Mouse (Mus musculus): ENCODE data around the gene Cryzl1. TPM values are rescaled to one million over a fixed set of nuclear protein-coding genes. Genes with fewer than 3 reads are reported as not detected.
"Not testable (repeated sequence)": the region's sequence is repeated elsewhere in the genome, so short reads cannot be mapped to it uniquely, and the experiment has no call there.

Gene Cryzl1
- polyA plus RNA-seq, 1 experiment: 11.6 TPM

DNA sequence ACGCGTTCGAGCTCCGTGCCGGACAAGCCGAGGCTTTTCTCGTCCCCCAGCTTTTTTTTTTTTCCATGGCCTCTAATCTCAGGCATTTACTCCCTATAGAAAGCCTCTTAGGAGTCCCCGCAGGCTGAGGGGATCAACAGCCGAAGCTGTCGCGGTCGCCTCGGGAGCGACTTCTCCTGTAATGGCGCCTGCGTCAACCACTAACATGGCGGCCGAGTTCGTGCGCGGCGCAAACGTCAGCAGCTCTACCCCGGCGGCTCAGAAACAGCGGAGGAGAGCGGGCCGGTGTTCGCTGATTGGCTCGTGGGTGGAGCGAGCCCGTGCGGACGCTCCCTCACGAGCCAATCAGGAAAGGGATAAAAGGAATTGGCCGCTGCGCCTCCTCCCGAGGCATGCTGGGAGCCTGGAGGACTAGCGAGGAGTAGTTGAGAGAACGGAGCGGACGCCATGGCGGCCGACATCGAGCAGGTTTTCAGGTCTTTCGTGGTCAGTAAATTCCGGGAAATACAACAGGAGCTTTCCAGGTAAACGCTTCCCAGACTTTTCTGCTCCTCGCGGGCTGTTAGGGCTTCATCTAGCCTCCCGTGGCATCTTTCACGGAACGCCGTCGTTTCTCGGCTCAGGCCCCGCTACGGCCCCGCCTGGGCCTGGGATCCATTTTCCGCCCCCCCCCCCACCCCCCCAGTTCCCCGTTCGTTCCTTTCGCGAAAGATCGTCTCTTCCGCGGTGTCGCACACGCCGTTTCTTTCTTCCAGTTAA, 81.1 kb downstream of the Cryzl1 start, which contains the start of gene Son:
TSS of gene Son (plus strand) at position 46 of the 759 bp plus-strand sequence.
- Histone ChIP-seq H3K27ac (ENCODE audit: insufficient read depth, low read length) (peak within 1 kb of the TSS; percentile 100), H3K4me1 (ENCODE audit: control insufficient read depth, insufficient read depth, insufficient read length) (peaks cover 6% of the 10 kb centered on the region), H3K36me3 (ENCODE audit: control insufficient read depth, insufficient read depth, low read length) (peaks cover 12% of the 10 kb centered on the region), H3K4me3 (ENCODE audit: extremely low read depth, insufficient read depth, insufficient read length) (peak within 1 kb of the TSS; percentile 98), H3K27me3 (ENCODE audit: control insufficient read depth, insufficient read depth, low read length) (no peaks in the 10 kb centered on the region)
- peak; percentile 94 to 96 for DNase-seq (ENCODE audit: low read depth in 1 of 2, low spot score in 2 of 2)
- under 1% methylated on average over 70 of the region's 70 CpGs for WGBS
- no peak for TF ChIP-seq CTCF (IDR thresholded peaks at IDR 0.05; ENCODE audit: extremely low read depth, insufficient read depth, insufficient read length, insufficient replicate concordance)
- TF ChIP-seq POLR2A (IDR thresholded peaks at IDR 0.05; ENCODE audit: low read depth, low read length): peak; percentile 95

DNA sequence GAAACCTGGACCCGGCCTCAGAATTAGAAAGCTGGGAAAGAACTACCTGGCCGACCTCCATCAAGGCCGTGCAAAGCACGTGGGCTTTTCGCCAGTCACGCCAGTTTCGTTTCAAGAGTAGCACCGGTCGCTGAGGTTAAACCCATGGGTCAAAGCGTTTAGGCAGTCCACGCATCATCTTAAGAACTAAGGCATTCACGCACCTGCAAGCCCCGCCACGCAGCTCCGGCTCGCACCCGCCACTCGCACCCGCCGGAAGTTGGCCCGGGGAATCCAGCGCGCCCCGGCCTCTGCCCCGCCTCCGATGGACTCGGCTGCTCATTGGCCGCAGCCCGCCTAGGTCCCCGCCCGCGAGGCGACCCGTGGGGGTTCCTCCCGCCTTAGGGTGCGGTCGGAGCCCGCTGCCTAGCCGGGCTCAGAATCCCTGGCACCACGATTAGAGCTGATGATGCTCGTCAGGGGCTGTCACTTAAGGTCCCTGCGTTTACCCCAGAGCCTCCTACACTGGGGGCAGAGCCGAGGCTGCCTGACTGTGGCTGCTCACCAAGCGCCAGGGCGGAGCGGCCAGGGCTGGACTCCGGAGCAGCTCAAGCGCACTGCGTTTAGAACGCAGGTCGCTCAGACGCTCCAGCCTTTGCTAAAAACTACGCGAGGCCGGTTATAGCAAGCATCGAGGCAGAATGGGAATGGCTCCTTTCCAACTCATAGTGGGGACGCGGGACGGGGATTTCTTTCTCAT, 81.9 kb downstream of the Cryzl1 start, which contains the start of gene Gart:
TSS of gene Gart (minus strand) at position 272 of the 739 bp plus-strand sequence.
- DNase-seq (ENCODE audit: low read depth in 1 of 2, low spot score in 2 of 2): peak; percentile 78 to 94
- peak within 1 kb of the TSS; percentile 100 for H3K27ac ChIP-seq (ENCODE audit: insufficient read depth, low read length)
- under 1% methylated on average over 59 of the region's 59 CpGs for WGBS
- TF ChIP-seq POLR2A (IDR thresholded peaks at IDR 0.05; ENCODE audit: low read depth, low read length): peak; percentile 98
- TF ChIP-seq CTCF (IDR thresholded peaks at IDR 0.05; ENCODE audit: extremely low read depth, insufficient read depth, insufficient read length, insufficient replicate concordance): no peak
- H3K27me3 ChIP-seq (ENCODE audit: control insufficient read depth, insufficient read depth, low read length): no peaks in the 10 kb centered on the region
- H3K4me3 ChIP-seq (ENCODE audit: extremely low read depth, insufficient read depth, insufficient read length): peak within 1 kb of the TSS; percentile 98
- H3K36me3 ChIP-seq (ENCODE audit: control insufficient read depth, insufficient read depth, low read length): peaks cover 8% of the 10 kb centered on the region
- peaks cover 6% of the 10 kb centered on the region for H3K4me1 ChIP-seq (ENCODE audit: control insufficient read depth, insufficient read depth, insufficient read length)

DNA sequence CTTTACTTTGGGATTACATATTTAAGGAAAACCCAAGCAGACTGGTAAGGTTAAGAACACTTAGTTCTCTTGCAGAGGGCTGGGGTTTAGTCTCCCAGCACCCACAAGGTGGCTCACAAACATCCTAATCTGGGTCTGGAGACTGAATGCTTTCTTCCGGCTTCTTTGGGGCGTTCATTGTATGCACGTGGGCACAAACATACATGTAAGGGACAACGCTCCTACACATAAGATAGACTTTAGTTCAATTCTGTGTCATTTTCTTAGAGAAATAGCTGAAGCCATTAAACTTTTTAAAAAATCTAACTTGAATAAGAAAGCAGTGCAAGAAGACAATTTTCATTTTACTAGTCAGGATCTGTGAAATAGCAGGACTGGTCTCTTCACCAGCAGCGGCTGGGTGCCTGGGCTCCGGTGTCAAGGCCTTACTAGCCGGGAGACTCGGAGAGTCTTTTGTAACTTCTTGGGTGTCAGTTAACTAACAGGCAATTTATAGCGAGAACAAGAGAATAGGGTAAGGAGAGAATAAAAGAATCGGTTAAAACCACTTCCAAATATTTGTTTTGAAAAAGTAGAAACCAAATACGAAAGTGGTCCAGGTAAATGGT, 82.7 kb downstream of the Cryzl1 start:
- peak overlapping the region; percentile 98 for H3K4me3 ChIP-seq (ENCODE audit: extremely low read depth, insufficient read depth, insufficient read length)
- peaks cover 10% of the 10 kb centered on the region for H3K36me3 ChIP-seq (ENCODE audit: control insufficient read depth, insufficient read depth, low read length)
- WGBS: 2% methylated on average over 11 of the region's 11 CpGs
- peak in 1 of 2 experiments; percentile 58 for DNase-seq (ENCODE audit: low read depth in 1 of 2, low spot score in 2 of 2)
- no peaks in the 10 kb centered on the region for H3K27me3 ChIP-seq (ENCODE audit: control insufficient read depth, insufficient read depth, low read length)
- peak overlapping the region; percentile 100; the same call in 1 of the 2 replicates for H3K27ac ChIP-seq (ENCODE audit: insufficient read depth, low read length)
- TF ChIP-seq CTCF (IDR thresholded peaks at IDR 0.05; ENCODE audit: extremely low read depth, insufficient read depth, insufficient read length, insufficient replicate concordance): no peak; the same call in 1 of the 2 replicates
- no peak for TF ChIP-seq POLR2A (IDR thresholded peaks at IDR 0.05; ENCODE audit: low read depth, low read length)
- peaks cover 6% of the 10 kb centered on the region for H3K4me1 ChIP-seq (ENCODE audit: control insufficient read depth, insufficient read depth, insufficient read length)

DNA sequence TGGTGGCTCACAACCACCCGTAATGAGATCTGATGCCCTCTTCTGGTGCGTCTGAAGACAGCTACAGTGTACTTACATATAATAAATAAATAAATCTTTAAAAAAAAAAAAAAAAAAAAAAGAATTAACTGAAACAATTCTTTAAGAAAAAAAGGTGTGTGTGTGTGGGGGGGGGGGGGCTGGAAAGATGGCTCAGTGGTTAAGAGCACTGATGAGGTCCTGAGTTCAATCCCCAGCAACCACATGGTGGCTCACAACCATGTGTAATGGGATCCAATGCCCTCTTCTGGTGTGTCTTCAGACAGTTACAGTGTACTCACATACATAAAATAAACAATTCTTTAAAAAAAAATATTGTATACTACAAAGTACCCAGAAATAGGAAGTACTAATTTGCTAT, 83.4 kb downstream of the Cryzl1 start:
- H3K27ac ChIP-seq (ENCODE audit: insufficient read depth, low read length); DNase-seq (ENCODE audit: low read depth in 1 of 2, low spot score in 2 of 2); H3K4me3 ChIP-seq (ENCODE audit: extremely low read depth, insufficient read depth, insufficient read length); H3K4me1 ChIP-seq (ENCODE audit: control insufficient read depth, insufficient read depth, insufficient read length); H3K27me3 ChIP-seq (ENCODE audit: control insufficient read depth, insufficient read depth, low read length): not testable (repeated sequence)
- H3K36me3 ChIP-seq (ENCODE audit: control insufficient read depth, insufficient read depth, low read length): peaks cover 14% of the 10 kb centered on the region
- WGBS: 70% methylated on average over 1 of the region's 2 CpGs

DNA sequence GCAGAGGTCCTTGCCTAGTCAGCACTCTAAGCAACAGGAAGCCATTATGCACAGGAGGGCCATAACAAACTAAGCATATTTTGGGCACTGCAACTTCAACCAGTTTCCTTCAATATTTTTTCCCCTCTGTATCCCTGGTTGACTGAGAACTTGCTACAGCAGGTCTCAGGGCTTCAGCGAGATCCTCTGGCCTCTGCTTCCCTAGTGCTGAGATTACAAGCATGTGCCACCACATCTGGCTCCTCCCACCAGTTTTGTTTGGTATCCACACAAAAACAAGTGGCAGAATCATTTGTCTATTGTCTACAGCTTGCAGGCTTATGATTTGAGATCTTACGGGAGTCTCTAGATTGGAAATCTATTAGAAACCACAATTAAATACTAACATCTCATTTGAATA, 83.9 kb downstream of the Cryzl1 start:
- no peak overlapping the region for H3K4me3 ChIP-seq (ENCODE audit: extremely low read depth, insufficient read depth, insufficient read length)

DNA sequence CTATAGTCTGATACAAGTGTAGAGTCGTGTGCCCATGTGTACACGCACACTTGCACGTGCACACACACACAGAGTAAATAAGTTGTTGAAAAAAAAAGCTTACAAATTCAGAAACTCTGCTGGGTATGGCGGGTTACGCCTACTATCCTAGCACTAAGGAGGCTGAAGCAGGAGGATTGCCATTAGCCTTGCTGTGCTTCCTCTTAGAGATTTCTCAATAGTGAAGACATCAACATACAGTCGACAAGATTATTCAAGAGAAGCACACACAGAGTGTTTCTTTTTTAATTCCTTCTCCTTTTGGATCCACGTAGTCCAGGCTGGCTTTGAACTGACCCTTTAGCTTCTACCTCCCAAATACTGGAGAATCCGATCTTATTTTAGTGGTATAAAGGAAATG, 88.6 kb downstream of the Cryzl1 start:
- 91% methylated on average over 8 of the region's 8 CpGs for WGBS
- no peak for DNase-seq (ENCODE audit: low read depth in 1 of 2, low spot score in 2 of 2)
- no peak for TF ChIP-seq CTCF (IDR thresholded peaks at IDR 0.05; ENCODE audit: extremely low read depth, insufficient read depth, insufficient read length, insufficient replicate concordance)
- no peak for TF ChIP-seq POLR2A (IDR thresholded peaks at IDR 0.05; ENCODE audit: low read depth, low read length)
- H3K27me3 ChIP-seq (ENCODE audit: control insufficient read depth, insufficient read depth, low read length): no peaks in the 10 kb centered on the region
- no peak overlapping the region for H3K27ac ChIP-seq (ENCODE audit: insufficient read depth, low read length)
- H3K4me3 ChIP-seq (ENCODE audit: extremely low read depth, insufficient read depth, insufficient read length): no peak overlapping the region
- no peaks in the 10 kb centered on the region for H3K4me1 ChIP-seq (ENCODE audit: control insufficient read depth, insufficient read depth, insufficient read length)
- peaks cover 46% of the 10 kb centered on the region for H3K36me3 ChIP-seq (ENCODE audit: control insufficient read depth, insufficient read depth, low read length)

More for the DNA sequence above, 83.9 kb downstream of the Cryzl1 start:
- TF ChIP-seq CTCF (IDR thresholded peaks at IDR 0.05; ENCODE audit: extremely low read depth, insufficient read depth, insufficient read length, insufficient replicate concordance) (no peak), POLR2A (IDR thresholded peaks at IDR 0.05; ENCODE audit: low read depth, low read length) (no peak)
- DNase-seq (ENCODE audit: low read depth in 1 of 2, low spot score in 2 of 2): no peak
- Histone ChIP-seq H3K36me3 (ENCODE audit: control insufficient read depth, insufficient read depth, low read length) (peaks cover 16% of the 10 kb centered on the region), H3K27me3 (ENCODE audit: control insufficient read depth, insufficient read depth, low read length) (no peaks in the 10 kb centered on the region), H3K27ac (ENCODE audit: insufficient read depth, low read length) (no peak overlapping the region), H3K4me1 (ENCODE audit: control insufficient read depth, insufficient read depth, insufficient read length) (peaks cover 5% of the 10 kb centered on the region)
- WGBS: 81% methylated on average over 2 of the region's 2 CpGs
